In genomic region chr3:38520426-38520825, GRCm38 (mm10) we compare ENCODE assay signal across 23 mouse cellular contexts.
"Had no signal": no experiment of that assay in that cellular context is flagged by ENCODE, and none has a peak within 500 bp of the region (broad histone marks: within the 10 kb centered on the region; RNA-seq: fewer than 3 reads in every experiment).

No protein-coding gene starts in this region.

- H3K27ac ChIP-seq: gastrocnemius, adult 2 months; heart, embryonic 13.5 days; heart, embryonic 15.5 days; hindbrain, embryonic 13.5 days; hindbrain, embryonic 15.5 days; hindbrain, postnatal 0 days; kidney, embryonic 15.5 days; kidney, postnatal 0 days; limb, embryonic 13.5 days; limb, embryonic 15.5 days; liver, embryonic 12.5 days; liver, embryonic 14.5 days had no signal

- H3K4me1 ChIP-seq: heart, embryonic 13.5 days; heart, embryonic 15.5 days; hindbrain, embryonic 13.5 days; hindbrain, embryonic 15.5 days; kidney, embryonic 15.5 days; limb, embryonic 13.5 days; limb, embryonic 15.5 days; liver, embryonic 12.5 days had no signal

- ATAC-seq: hindbrain, postnatal 0 days; intestine, embryonic 16.5 days; liver, embryonic 12.5 days had no signal

- H3K4me2 ChIP-seq: heart, embryonic 11.5 days; heart, embryonic 13.5 days; heart, embryonic 15.5 days; hindbrain, embryonic 13.5 days; hindbrain, embryonic 15.5 days; kidney, embryonic 15.5 days; limb, embryonic 13.5 days; limb, embryonic 15.5 days; liver, embryonic 12.5 days had no signal

- H3K27me3 ChIP-seq: heart, embryonic 13.5 days; heart, embryonic 15.5 days; hindbrain, embryonic 13.5 days; hindbrain, embryonic 15.5 days; kidney, embryonic 15.5 days; limb, embryonic 13.5 days; limb, embryonic 15.5 days; liver, embryonic 12.5 days had no signal

- H3K9ac ChIP-seq: heart, embryonic 13.5 days; heart, embryonic 15.5 days; hindbrain, embryonic 13.5 days; hindbrain, embryonic 15.5 days; kidney, embryonic 15.5 days; limb, embryonic 13.5 days; limb, embryonic 15.5 days; liver, embryonic 12.5 days; liver, embryonic 14.5 days had no signal

- H3K9me3 ChIP-seq: heart, embryonic 13.5 days; heart, embryonic 15.5 days; hindbrain, embryonic 13.5 days; hindbrain, embryonic 15.5 days; kidney, embryonic 15.5 days; limb, embryonic 13.5 days; limb, embryonic 15.5 days; liver, embryonic 12.5 days had no signal

- H3K36me3 ChIP-seq: heart, embryonic 13.5 days; heart, embryonic 15.5 days; hindbrain, embryonic 13.5 days; hindbrain, embryonic 15.5 days; kidney, embryonic 15.5 days; limb, embryonic 13.5 days; limb, embryonic 15.5 days; liver, embryonic 12.5 days had no signal

- DNase-seq: gastrocnemius, adult 2 months; gastrocnemius, postnatal 10 days; gastrocnemius, postnatal 25 days; heart, adult 18-20 months; heart, postnatal 14 days; heart, postnatal 36 days; kidney, adult 11 months; kidney, postnatal 14 days; layer of hippocampus, adult 9-11 months; layer of hippocampus, postnatal 36 days had no signal

- H3K4me3 ChIP-seq: gastrocnemius, adult 2 months; heart, embryonic 13.5 days; heart, embryonic 15.5 days; hindbrain, embryonic 13.5 days; hindbrain, embryonic 15.5 days; kidney, embryonic 15.5 days; limb, embryonic 13.5 days; limb, embryonic 15.5 days; liver, embryonic 12.5 days had no signal
